Mouse (Mus musculus) embryo, embryonic 10.5 days (tissue): ENCODE measurements around the gene Tiam1.

Experiments used
- DNase-seq: peaks from one replicate; pipeline ENCODE4 v3.0.0-alpha.2; 2015; ENCODE audit warnings: low spot score

Gene Tiam1

DNA sequence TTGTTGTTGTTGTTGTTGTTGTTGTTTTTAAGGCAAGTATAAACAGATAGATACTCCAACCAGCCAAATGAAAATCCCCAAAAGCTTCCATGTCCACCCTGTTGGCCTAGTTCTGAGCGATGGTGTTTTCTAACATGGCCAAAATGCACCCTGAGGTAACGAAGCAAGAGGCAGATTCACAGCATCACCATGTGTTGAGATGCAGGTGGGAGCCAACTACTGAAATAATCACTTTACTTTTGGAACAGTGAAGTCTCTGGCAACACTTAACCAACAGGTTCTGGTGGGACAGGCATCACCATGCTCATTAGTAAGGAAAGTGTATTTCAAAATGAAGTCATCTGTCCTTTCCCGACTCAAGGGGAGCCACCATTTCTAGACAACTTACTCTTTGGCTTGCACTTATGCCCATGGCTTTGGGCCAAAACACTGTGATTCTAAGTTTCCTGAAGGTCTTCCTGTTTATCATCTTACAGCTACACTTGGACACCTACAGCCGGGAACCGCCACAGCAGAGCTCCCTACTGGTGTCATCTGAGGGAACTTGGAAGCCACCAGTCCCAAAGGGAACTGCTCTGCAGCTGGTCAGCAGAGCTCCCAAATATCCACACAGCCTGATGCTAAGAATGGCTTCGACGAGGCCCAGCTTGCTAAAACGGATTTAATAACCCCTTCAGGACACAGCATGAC, 230.7 kb downstream of the Tiam1 start:
- no peak for DNase-seq

DNA sequence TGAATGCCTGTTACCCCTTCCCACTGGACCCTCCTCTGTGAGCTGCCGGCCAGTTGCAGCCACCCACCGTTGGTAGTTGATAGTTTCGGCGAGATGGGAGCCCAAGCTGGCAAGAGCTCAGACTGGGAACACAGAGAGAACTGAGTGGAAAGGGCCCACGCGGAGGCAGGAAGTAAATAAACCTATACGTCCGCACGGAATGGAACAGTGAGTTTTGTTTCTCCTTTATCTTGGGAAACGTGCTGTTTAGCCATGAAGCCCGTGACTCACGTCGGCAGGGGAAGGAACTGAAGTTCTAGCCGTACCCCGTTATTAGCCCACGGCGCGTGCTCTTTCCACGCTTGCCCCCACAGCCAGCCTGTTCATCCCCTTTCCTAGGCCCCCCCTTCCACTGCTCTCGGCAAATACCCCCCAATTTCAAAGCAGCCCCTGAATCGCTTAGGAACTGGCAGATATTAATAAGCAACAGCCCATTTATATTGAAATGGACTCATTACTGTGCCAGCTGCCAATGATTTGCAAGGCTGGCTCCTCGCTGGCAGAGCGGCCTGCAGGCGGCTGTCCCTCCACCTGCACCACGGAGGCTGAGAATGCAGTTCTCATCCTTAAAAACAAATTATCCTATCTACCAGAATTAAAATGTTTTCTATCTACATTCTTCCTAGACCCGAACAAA, 234.0 kb downstream of the Tiam1 start:
- DNase-seq: no peak

DNA sequence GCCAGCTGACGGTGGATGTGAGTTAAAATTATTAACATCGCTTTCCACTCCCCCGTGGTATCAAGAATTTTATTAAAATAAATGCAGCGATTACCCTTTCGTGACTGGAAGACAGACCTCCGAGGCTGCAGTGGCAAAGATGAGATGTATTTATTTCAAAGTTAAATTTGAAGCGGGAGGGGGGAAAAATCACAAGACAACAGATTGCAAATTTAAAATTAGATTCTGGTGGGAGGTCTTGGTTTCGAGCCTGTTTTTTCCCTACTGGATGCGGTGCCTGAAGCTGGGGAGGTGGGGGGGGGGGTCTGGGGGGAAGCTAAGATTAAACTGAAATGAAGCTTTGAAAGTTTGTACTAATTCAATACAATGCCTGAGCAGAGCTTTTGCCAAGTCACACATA, 235.9 kb downstream of the Tiam1 start:
- no peak for DNase-seq

DNA sequence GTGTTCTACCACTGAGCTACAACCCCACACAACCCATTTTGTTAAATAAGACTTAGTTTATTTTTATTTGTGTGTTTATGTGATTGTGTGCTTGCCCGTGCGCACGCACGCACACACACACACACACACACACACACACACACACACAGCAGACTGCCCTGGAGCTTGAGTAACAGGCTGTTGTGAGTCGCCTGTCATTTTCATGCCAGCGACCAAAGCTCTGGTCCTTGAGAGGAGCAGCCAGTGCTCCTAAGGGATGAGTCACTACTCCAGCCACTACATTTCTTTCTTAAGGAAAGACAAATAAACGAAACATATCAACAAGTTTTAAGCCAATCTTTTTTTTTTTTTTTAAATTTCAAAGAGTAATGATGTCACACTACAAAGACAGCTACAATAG, 236.7 kb downstream of the Tiam1 start:
- no peak for DNase-seq

DNA sequence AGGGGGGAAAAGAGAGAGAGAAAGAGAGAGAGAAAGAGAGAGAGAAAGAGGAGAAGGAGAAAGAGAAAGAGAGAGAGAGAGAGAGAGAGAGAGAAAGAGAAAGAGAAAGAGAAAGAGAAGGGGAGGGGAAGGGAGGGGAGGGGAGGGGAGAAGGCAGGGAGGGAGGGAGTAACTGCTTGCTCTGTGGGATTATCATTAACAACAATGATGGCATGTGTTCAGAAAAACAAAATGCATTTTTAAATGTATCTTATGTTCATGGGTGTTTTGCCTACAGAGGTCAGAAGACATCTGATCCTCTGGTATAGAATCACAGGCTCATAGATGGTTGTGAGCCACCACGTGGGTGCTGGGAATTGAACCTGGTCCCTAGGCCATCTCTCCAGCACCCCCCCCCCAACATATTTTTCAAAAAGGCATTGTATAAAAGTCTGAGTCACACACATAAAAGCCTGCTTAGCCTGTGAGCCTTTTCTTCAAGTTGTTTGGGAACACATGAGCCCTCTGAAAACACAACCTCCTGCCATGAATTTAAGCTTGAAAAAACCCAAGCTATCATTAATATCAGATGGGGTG, 237.8 kb downstream of the Tiam1 start:
- DNase-seq: no peak

DNA sequence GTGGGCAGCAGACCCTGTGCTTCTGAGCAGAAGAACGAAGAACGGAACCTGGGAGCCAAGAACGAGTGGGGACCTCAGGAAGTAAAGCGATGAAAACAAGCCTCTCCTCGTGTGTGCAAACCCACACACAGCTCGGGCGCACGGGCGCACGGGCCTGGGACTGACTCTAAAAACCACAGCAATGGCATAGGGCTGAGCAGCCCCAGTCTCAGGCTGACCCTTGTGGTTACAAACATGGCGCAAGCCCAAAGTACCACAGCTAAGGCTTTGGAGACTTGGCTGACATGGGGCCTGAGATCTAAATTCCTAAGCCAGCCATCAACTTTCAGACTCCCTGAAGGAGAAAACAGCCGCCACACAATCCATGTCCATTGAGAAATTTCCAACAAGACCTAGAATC, 239.4 kb downstream of the Tiam1 start:
- DNase-seq: no peak

DNA sequence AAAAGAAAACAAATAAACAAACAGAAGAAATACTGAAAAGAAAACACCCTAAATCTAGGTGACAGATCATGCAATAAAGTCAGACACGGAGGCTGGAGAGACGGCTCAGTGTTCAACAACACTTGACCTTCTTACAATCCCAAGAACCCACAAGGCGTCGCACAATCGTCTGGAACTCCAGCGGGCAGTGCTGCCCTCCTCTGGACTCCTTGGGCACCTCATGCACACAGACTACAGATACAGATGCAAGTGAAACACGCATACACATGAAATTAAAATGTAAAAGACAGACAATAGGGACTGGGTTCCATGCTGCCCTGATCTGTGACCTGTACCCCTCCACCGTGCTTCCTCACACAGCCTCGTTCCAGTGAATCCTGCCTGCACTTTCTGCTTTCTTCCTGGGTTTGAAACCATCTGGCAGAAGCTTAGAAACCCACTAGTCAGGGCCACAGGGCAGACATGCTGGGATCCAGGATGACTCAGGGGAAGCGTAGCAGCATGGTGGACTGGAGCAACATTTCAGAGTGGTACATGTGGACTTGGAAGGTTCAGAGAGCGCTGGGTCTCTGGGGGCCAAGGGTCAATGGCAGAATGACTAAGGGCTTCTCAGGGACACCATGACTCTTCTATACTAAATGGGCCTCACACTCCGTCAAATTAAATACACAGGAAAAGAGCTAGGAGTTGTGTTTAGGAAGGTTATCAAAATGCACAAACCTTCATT, 240.8 kb downstream of the Tiam1 start:
- no peak for DNase-seq

DNA sequence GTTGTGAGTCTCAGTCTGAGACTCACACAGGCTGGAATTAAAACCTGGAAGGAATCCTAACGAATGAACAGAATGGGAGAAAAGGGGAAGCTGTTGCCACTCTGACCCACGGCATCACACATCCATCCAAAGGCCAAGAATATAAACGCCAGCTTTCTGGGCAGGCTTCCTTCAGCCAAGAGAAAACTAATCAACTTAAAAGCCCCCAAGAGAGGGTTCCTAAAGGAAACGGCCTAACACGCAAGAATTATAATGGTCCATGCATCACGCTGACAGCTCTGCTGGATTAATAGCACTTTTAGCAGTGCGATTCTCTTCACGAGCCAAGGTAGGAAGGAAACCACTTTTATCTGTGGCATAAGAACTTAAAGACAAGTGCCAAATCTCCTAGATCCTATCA, 242.9 kb downstream of the Tiam1 start:
- DNase-seq: peak; percentile 57

DNA sequence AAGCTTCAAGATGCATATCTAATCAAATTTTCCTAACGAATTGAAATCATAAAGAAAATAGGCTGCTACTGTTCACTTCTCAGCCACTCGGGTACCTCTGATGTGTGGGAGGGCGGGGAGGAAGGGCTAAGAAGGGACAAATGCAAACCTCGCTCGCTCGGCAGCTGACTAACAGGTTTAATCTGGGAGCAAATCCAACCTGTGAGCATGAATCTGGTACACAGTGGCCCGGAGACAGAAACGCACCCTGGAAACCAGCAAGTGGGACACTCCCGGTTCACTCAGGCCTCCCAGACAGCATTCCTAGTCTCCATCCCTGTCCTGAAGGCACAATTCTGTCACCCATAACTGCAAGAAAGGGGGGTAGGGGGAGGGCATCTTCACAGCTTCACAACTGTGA, 244.4 kb downstream of the Tiam1 start:
- DNase-seq: no peak

DNA sequence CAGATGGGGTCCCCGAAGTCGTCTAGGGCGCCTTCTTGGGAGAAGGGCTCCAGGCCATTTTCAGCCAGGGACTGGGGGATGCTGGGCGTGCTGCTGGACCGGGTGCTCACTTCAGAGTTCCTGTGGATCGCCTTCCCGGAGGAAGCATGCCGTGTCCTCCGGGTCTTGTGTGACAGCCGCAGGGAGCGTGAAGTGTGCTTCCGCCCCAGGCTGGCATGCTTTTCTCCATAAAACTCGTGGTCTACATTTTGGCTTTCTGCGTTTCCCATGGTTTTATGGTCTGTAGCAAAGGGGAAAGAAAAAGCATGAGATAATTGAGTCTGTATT, 245.3 kb downstream of the Tiam1 start:
- no peak for DNase-seq

DNA sequence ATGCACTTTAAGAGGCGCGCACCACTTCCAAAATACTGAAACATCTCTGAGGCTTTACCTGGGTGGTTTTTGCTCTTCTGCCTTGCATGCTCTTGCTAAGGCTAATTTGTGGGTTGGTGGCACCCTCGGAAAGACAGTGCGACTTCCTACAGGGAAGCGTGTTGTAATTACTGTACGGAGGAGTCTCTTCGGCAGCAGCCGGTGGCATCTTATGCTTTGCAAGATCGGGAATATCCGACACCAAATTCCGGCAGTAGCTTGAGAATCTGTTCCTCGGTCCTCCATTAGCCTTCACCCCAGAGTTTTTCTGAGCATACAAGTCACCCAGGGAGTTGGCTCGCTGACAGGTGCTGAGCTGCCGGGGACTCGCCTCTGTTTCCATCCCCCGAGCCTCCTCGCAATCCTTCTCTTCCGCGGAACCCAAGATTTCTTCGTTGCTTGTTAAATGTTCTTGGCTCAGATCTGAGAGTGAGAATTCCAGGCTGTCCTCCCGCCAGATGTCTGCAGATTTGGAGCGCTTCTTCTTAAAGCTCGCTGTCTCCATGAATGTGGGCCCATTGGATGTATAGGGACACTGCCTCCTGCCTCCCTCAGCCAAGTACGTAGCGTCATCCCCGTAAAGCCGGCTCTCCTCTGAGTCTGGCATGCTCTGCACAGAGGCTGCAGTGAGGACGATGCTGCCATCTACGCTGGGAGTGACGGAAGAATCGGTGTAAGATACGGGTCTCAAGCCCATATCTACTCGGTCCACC, 245.8 kb downstream of the Tiam1 start:
- no peak for DNase-seq

DNA sequence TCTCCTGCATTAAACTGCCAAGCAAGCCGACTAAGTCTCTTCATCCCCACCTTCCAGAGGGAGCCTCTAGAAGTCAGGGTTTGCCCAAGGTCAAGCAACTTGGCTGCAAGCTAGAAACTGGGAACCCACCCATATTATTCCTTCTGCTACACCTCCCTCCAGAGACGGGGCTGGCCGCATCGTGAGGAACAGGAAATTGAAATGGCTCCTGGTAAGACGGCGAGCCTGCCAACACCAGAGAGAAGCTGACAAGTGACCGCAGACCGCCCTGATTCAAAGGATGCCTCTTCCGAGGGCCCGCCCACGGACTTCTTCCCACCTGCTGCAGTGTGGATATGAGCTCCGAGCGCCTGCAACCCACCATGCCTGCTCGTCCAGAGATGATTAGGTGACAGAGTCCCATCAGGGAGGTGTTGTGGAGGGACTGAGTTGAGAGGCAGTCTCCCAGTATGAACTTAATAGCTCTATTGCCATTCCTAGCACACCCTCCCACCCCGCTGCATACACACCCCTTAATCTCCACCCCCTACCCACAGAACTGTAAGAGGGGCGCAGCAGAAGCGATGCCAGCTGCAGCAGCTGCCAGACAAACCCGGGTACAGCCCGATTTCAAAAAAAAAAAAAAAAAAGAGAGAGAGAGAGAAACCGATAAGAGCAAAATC, 246.6 kb downstream of the Tiam1 start:
- DNase-seq: no peak

DNA sequence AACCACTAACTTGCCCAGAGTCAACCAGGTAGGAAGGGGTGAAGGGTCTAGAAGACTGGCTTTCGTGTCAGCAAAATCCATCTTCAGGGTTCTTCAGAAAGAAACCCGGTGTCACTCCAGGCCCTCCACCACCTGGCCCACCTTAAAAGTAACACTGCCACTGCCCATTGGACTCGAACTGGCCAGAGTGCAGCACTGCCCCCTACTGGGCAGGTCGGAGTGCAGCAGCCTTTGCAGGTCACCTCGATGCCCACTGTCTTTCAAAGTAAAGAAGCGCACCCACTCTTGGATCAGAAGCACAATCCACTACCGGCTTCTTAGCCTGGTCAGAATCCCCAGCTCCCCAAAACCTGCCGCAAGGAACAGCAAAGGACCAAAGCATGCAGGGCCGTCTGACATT, 247.2 kb downstream of the Tiam1 start:
- DNase-seq: no peak

DNA sequence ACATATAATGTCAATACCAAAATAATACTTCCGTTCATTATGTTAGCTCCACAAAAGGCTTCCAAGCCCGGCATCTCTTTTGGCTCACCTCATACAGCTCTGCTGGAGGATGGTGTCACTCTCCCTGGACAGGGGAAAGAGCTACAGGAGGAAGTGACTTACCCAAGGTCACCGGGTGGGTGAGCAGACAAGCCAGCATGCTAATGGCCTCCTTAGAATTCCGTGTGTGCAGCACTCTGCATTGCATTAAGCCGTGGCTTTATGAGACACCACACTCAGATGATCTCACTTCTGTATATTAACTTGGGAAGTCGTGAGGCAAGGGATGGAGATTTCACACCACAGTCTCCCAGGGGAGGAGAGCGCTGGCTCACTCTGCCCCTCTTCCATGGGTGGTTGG, 248.3 kb downstream of the Tiam1 start:
- no peak for DNase-seq

DNA sequence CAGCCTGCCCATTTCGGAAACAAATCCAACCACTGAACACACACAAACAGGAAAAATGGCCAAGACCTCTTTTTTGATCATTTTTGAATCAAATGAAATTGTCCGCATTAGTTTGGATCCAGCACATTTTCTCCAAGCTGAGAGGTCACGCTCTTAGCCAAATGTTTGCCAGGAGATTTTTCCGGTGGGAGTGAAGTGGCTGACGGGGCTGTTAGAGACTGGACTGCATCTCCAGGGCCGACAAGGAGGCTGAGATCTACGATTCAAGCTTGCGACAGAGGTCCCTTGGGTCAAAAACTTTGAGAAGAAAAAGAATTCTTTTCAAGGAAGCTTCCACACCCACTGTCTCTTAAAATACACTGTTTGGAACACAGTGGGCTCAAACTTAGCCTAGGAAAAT, 248.8 kb downstream of the Tiam1 start:
- no peak for DNase-seq

DNA sequence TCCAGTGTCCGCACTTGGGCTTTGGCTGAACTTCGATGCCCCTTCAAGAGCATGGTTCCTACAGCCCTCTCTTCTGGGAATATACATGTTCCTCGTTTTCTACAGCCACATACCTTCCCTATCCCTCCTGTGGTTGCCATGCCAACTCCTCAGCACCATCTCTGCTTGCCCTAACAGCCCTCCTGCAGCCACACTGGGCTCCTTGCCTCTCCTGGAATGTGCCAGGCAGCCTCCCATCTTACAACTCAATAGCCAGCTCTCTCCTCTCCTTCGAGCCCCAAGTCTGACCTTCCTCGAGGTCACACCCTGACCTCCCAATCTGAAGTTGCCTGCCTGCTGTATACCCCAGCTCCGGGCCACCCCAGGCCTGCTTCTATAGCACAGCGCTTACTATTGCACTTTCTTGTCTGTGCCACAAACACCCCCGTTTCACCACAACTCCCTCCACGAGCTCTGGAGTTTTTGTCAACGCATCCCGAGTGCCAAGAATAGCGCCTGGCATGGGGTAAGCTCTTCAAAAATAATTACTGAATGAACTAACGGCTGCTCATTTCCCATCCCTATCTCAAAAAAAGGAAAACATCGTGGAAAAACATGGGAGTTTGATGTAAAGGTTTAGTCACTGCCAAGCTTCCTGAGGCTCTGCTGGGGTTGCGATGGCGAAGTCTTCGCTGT, 252.9 kb downstream of the Tiam1 start:
- DNase-seq: no peak

DNA sequence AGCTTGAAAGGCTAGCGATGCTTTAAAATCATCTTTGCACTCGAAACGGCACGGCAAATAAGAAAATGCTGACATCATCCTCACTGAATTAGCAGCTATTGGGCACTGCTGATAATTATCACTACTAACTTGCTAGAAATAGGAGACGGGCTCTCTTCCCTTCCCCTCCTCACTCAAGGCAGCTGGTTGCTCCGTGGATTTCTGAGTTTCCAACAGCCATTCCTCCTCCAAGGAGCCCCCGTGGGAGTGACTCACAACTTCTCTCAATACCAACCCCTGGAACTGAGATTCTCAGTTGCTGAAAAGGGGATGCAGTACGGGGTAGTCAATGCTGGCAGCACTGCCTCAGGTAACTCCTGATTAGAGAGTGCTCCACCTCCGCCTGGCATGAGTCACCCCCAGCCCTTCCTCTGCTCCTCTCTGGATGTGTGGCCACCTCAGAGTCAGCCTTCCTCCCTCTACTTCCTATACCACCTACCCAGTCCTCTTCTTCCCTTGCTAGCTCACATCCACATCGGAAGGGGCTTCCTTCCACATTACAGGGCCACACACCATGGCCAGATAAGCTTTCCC, 253.6 kb downstream of the Tiam1 start:
- no peak for DNase-seq

DNA sequence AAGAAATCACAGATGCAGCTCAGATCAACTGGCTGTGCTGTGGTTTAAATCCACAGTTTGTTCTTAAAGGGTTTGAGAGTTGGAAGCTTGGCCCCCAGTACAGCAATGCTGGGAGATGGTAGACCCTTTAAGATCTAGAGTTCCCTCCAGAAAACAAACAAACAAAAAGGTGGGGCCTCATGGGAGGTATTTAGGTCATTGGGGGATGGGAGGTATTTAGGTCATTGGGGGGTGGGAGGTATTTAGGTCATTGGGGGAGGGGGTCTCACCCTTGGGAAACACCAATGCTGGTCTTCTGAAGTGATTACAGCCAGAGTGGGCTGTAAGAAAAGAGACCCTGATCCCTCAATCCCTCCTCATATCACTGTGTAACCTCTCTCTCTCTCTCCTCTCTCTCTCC, 257.0 kb downstream of the Tiam1 start:
- no peak for DNase-seq

DNA sequence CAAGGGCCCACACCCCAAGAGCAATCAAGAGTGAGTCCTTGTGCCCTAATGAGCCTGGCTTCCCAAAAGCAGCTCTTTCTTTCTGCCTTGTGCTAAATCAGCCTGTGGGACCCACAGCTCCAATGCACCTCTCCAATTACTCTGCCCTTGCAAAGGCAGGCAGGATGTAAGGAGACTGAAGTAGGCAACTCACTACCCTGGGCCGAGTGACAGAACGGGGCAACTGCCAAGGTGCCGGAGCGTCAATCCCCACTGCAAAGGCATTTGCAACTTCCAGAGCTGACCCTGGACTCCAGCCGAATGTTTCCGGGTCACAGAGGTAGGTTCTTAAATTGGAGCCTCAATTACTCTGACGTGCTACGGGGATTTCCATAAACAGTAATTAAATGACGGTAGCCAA, 257.9 kb downstream of the Tiam1 start:
- no peak for DNase-seq

DNA sequence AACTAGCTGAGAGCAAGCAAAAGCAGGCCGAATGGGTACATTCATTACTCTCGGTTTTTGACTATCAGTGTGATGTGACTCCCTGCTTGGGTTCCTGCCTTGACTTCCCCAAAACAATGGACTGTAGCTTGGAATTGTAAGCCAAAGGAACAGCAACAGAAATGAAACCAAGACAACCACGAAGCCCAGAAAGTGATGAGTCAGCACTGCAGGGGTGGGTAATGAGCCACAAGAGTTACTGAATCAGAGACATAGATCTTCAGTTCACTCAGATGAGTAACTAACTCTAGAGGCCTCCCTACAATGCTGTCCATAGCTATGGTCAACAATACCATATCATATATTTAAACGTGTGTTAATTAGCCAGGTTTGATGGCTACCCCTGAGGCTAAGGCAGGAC, 259.7 kb downstream of the Tiam1 start:
- no peak for DNase-seq
